Mouse (Mus musculus) T-helper 2 cell (primary cell): ENCODE data around the gene Fmnl1.
"Not testable (repeated sequence)": the region's sequence is repeated elsewhere in the genome, so short reads cannot be mapped to it uniquely, and the experiment has no call there.

ENCODE experiments used
- in situ Hi-C: fragments of 300-600 bp; cut with MboI, MseI; formaldehyde crosslinking; loops from one replicate; pipeline ENCODE4 v1.15.1; 2025; ENCODE audit warnings: high pct_unique_total_duplicates

Fmnl1 gene

GRCm38 (mm10) chr11:103221437-103221836, 50.5 kb downstream of the Fmnl1 start:
- in situ Hi-C loops = no loop called here

DNA sequence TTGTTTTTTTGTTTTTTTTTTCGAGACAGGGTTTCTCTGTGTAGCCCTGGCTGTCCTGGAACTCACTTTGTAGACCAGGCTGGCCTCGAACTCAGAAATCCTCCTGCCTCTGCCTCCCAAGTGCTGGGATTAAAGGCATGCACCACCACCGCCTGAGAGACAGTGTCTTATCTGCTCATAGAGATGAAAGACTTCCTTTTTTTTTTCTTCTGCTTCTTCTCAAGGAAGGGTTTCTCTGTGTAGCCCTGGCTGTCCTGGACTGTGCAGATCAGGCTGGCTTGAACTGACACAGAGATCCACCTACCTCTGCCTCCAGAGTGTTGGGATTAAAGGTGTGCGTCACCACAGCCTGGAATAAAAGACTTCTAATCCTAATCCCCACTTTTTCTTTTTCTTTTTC, 51.8 kb downstream of the Fmnl1 start:
- in situ Hi-C loops = not testable (repeated sequence)

GRCm38 (mm10) chr11:103223444-103223843, 52.5 kb downstream of the Fmnl1 start:
- in situ Hi-C loops = no loop called here

DNA sequence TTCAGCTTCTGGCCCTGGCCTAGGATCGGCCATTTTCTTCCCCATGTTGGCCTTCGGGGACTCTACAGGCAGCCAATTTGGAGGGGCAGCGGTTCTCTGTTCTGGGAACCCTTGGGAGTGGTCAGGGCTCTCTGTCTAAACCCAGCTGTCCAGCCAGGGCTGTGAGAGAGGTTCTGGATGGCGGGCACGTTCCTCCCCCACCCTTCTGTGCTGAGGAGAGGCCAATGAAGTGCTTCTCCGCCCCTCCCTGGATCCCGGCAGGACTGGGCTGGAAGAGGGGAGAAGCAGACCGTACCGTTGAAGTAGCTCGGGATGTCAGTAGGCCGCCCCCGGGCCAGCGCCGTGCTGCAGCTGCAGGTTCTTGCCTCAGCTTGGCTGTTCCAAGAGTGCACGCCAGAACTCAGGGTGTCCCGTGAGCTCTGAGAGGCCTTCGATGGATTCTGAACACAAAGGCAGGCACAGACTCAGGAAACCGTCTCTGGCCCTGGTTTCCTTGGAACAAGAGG, 53.1 kb downstream of the Fmnl1 start:
- in situ Hi-C loops = no loop called here

GRCm38 (mm10) chr11:103229608-103230007, 58.7 kb downstream of the Fmnl1 start:
- in situ Hi-C loops = no loop called here

GRCm38 (mm10) chr11:103230626-103231025, 59.7 kb downstream of the Fmnl1 start:
- in situ Hi-C loops = no loop called here

DNA sequence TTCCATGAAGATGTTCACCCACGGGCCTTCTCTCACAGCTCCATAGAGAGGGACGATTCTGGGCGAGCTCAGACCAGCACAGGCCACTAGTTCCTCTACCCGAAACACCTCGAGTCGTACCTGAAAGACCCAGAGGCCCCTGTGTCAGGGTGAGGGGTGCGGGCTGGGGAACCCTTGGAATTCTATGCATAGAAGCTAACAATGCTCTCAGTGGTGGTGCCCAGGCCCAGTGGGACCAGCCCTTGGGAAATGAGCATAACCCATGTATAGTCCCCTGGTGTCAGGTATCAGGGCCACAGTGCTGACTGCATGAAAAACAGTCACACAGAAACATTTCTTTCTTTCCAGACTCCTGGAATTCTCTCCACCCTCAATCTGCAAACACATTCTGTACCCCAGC, 60.5 kb downstream of the Fmnl1 start:
- in situ Hi-C loops = no loop called here

GRCm38 (mm10) chr11:103232966-103233365, 62.1 kb downstream of the Fmnl1 start:
- in situ Hi-C loops = no loop called here

GRCm38 (mm10) chr11:103234447-103234846, 63.5 kb downstream of the Fmnl1 start:
- in situ Hi-C loops = no loop called here

GRCm38 (mm10) chr11:103235702-103236101, 64.8 kb downstream of the Fmnl1 start:
- in situ Hi-C loops = loop anchor here (5.0 kb wide), 1 partner anchor 92 kb away; no protein-coding TSS in a partner anchor

DNA sequence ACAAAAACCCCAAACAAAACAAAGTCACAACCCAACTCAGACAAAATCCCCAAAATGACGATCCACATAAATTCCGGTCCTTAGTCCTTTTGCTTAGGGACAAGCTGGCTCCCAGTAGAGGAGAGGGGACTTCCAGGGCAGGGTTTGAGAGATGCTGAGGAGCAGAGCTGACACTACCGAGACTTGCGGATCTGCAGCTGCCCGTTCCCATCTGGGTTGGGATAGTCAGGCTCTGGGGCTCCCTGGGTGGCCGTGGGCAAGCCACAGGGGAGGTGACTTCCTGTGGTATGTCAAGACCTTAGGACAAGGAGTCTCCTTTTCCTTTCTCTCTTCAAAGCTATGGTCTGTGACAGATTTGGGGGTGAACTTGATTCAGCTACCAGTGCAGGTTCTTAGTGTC, 65.5 kb downstream of the Fmnl1 start:
- in situ Hi-C loops = loop anchor here (5.0 kb wide), 1 partner anchor 91 kb away; no protein-coding TSS in a partner anchor

DNA sequence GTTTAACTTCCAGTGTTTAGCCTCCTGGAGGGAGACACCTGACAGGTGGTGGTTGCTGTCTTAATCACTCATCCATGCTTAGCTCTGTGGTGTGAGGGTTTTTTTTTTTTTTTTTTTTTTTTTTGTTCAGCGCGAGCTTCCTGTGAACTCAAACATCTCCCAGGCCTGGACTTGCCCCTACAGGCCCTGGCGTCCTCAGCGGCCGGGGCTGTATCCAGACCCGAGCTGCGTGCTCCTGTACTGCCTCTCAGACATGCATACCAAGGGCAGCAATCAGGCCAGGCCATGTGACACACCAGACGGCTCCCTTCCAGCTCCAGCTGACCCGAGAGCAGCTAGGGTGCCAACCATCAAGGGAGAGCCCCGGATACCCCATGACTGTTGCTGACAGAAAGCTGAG, 66.0 kb downstream of the Fmnl1 start:
- in situ Hi-C loops = loop anchor here (5.0 kb wide), 1 partner anchor 90 kb away; no protein-coding TSS in a partner anchor

DNA sequence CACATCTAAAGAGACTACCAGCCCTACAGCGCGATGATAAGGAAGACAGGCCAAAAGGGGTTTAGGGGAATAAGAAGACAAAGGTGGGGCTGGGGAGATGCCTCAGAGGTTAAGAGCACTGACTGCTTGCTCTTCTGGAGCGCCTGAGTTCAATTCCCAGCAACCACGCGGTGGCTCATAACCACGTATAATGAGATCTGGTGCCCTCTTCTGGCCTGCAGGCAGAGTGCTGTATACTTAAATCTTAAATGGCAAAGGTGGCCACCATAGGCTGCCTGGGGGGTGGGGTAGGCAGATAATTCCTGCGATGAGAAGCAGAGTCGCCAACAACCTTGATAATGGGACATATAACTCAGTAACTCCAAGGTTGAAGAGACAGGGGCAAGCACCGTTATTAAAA, 66.8 kb downstream of the Fmnl1 start:
- in situ Hi-C loops = loop anchor here (5.0 kb wide), 1 partner anchor 90 kb away; no protein-coding TSS in a partner anchor

GRCm38 (mm10) chr11:103240740-103241139, 69.8 kb downstream of the Fmnl1 start:
- in situ Hi-C loops = no loop called here

DNA sequence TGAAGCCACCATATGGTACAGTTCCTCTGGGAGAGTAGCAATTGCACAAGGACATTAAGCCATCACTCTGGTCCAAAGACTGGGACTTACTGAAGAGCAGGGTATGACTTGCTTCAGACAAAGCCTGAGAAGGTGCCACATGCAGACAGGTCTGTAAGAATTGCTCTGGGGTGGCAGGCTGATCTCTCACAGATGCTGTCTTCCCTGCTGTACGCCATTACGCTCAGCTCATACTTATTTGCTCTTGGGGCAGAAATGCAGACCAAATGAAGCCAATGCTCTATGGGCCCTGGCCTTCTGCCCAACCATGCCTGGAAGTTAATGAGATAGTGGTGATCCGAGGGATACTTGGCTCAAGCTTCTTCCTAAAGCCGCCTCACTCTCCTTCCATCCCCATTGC, 73.9 kb downstream of the Fmnl1 start:
- in situ Hi-C loops = no loop called here

GRCm38 (mm10) chr11:103246081-103246730, 75.3 kb downstream of the Fmnl1 start:
- in situ Hi-C loops = no loop called here

DNA sequence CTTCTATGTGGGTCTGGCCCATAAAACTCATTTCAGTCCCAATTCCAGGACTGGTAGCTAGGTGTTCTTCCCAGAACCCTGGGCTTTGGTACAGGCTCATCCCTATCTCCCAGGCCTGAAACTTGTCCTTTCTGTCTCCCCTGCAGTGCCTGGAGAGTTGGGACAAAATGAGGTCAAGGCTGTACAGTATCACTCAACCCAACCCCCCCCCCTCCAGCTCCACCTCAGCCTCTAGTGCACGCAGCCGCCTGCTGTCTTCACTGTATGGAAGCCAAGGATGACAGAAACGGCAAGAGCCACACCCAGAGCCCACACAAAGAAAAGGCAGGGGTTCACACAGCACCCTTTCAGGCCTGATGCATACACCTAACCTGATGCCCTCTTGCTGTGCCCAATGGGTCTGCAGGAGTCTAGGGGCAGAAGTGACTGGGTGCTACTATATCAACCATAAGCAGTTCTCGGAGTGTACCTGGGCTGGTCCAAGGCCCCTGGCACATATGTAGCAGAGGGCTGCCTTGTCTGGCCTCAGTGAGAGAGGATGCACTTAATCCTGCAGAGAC, 75.9 kb downstream of the Fmnl1 start:
- in situ Hi-C loops = no loop called here

DNA sequence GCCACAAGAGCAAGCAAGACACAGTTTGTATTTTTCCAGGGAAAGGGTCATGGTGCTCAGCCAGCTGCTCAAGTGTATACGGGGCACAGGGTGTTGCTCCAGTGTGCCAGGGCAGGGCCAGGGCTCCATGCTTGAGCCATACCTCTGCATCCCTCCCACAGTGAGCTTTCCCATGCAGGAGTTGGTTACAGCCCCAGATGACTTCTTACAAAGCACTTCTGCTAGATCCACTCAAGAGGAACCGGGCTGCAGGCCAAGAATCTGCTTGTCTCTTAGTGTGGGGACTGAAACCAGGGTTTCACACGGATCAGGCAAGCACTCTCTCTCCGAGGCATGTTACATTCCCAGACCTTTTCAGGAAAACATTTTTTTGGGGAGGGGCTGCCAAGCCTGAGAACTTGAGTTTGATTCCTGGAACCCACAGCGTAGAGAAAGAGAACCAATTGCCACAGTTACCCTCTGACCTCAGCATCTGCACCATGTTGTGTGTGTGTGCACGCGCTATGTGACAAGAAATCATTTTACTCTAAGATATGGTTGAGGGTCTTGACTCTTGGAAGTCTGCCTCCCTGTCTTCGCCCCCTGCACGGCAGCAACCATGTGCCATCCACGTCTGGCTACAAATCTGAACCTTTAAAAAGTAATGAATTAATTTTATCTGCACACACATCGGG, 76.7 kb downstream of the Fmnl1 start:
- in situ Hi-C loops = no loop called here
